Mouse (Mus musculus): Measurements from ENCODE around the gene Vmn1r127.
"Not testable (repeated sequence)": the region's sequence is repeated elsewhere in the genome, so short reads cannot be mapped to it uniquely, and the experiment has no call there.

Vmn1r127 gene

DNA sequence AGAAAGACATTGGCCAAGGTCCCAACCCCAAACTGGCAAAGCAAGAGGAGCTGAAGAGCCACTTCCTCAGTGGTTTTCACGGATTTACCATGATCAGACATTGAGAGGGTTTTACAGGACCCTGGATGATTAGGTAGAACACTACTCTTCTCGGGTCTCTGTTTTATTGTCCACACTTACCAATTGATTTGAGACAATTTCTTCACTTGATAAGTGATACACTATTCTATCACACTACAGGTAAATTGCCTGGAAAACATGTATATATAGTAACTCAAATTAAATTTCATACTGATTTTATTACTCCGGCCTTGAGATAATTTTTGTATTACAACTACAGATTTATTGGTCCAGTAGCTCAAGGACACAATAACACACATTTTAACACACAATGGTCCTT, at the start of gene Vmn1r127:
Vmn1r127 (minus strand) TSS at position 101 of the 400 bp plus-strand sequence.
- not testable (repeated sequence) for DNase-seq (ENCODE audit: low spot score)

DNA sequence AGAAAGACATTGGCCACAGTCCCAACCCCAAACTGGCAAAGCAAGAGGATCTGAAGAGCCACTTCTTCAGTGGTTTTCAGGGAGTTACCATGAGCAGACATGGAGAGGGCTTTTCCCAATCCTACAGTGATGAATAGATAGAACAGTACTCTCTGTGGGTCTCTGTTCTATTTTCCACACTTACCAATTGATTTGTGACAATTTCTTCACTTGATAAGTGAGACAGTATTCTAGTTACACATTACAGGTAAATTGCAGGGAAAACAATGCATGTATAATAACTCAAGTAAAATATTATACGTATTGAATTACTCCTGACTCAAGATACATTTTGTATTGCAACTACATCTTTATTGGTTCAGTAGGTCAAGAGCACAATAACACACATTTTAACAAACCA, 41.5 kb upstream of the Vmn1r127 start, which contains the start of gene Vmn1r129:
Vmn1r129 (minus strand) TSS at position 101 of the 400 bp plus-strand sequence.
- DNase-seq (ENCODE audit: low spot score) = not testable (repeated sequence)

DNA sequence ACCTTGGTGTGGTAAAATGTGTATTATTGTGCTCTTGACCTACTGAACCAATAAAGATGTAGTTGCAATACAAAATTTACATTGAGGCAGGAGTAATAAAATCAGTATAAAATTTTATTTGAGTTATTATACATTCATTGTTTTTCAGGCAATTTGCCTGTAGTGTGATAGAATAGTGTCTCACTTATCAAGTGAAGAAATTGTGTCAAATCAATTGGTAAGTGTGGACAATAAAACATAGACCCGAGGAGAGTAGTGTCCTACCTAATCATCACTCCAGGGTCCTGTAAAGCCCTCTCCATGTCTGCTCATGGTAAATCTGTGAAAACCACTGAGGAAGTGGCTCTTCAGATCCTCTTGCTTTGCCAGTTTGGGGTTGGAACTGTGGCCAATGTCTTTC, 29.4 kb upstream of the Vmn1r127 start, which contains the start of gene Vmn1r128:
Vmn1r128 (plus strand) TSS at position 301 of the 400 bp plus-strand sequence.
- not testable (repeated sequence) for DNase-seq (ENCODE audit: low spot score)

DNA sequence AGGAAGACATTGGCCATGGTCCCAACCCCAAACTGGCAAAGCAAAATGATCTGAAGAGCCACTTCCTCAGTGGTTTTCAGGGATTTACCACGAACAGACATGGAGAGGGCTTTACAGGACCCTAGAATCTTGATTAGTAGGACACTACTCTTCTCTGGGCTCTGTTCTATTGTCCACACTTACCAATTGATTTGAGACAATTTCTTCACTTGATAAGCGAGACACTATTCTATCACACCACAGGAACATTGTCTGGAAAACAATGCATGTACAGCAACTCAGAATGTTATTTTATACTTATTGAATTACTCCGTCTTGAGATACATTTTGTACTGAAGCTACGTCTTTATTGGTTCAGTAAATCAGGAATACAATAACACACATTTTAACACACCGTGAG, 18.3 kb downstream of the Vmn1r127 start, which contains the start of gene Vmn1r126:
Vmn1r126 (minus strand) TSS at position 101 of the 400 bp plus-strand sequence.
- DNase-seq (ENCODE audit: low spot score) = not testable (repeated sequence)

DNA sequence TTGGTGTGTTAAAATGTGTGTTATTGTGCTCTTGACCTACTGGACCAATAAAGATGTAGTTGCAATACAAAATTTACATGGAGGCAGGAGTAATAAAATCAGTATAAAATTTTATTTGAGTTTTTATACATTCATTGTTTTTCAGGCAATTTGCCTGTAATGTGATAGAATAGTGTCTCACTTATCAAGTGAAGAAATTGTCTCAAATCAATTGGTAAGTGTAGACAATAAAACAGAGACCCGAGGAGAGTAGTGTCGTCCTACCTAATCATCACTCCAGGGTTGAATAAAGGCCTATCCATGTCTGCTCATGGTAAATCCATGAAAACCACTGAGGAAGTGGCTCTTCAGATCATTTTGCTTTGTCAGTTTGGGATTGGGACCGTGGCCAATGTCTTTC, 47.8 kb downstream of the Vmn1r127 start, which contains the start of gene Vmn1r125:
Vmn1r125 (plus strand) TSS at position 301 of the 400 bp plus-strand sequence.
- DNase-seq (ENCODE audit: low spot score) = not testable (repeated sequence)

Measured in ovary, postnatal 14 days (tissue).